Mouse (Mus musculus): Measurements from ENCODE around the gene Ripply3. TPM values are rescaled to one million over a fixed set of nuclear protein-coding genes. Genes with fewer than 3 reads are reported as not detected.

Gene Ripply3
- polyA plus RNA-seq, 1 experiment from 2014 or later = 4.2 TPM

Other genes starting within 250 kb of the Ripply3 start
- not detected in 2 replicates for gene Sim2, start 243.5 kb upstream of the Ripply3 start, polyA plus RNA-seq (2016; fragmentation: Nextera tagmentation; extraction: Ambion mirVana)
- 10.3 and 11.0 TPM in 2 replicates for gene Hlcs, start 14.8 kb upstream of the Ripply3 start, polyA plus RNA-seq (2016; fragmentation: Nextera tagmentation; extraction: Ambion mirVana)
- gene Ttc3, start 42.2 kb downstream of the Ripply3 start, polyA plus RNA-seq (2016; fragmentation: Nextera tagmentation; extraction: Ambion mirVana) = 212 and 237 TPM in 2 replicates
- gene Pigp, start 43.4 kb downstream of the Ripply3 start, polyA plus RNA-seq (2016; fragmentation: Nextera tagmentation; extraction: Ambion mirVana) = 104 and 111 TPM in 2 replicates
- gene Vps26c, start 198.4 kb downstream of the Ripply3 start, polyA plus RNA-seq (2016; fragmentation: Nextera tagmentation; extraction: Ambion mirVana) = 45.8 and 48.9 TPM in 2 replicates
- gene Dyrk1a, start 241.6 kb downstream of the Ripply3 start, polyA plus RNA-seq (2016; fragmentation: Nextera tagmentation; extraction: Ambion mirVana) = 7.3 and 7.9 TPM in 2 replicates

All from heart, embryonic 12.5 days (tissue).